ENCODE assay signal across 14 mouse cellular contexts in genomic region chr2:17698161-17699087, GRCm38 (mm10). TPM values are rescaled to one million over a fixed set of nuclear protein-coding genes. Genes with fewer than 3 reads are reported as not detected.
DNase-seq lines count a peak whose midpoint lies in the region; ATAC-seq lines count a peak whose summit lies in the region.
"Had no signal": no experiment of that assay in that cellular context is flagged by ENCODE, and none has a peak within 500 bp of the region (broad histone marks: within the 10 kb centered on the region; RNA-seq: fewer than 3 reads in every experiment).

No protein-coding gene starts in this region.

- H3K36me3 ChIP-seq in embryonic facial prominence, embryonic 11.5 days (replicated peaks; ENCODE audit: control insufficient read depth, insufficient read depth, low read depth, low read length) = no peaks in the 10 kb centered on the region
- H3K36me3 ChIP-seq in embryonic facial prominence, embryonic 10.5 days (replicated peaks) = no peaks in the 10 kb centered on the region
- H3K36me3 ChIP-seq in embryonic facial prominence, embryonic 14.5 days (ENCODE audit: control insufficient read depth, insufficient read depth, low read length) = no peaks in the 10 kb centered on the region
- no peaks in the 10 kb centered on the region for H3K36me3 ChIP-seq in neural tube, embryonic 15.5 days
- H3K36me3 ChIP-seq: limb, embryonic 10.5 days; liver, embryonic 15.5 days had no signal

- no peaks in the 10 kb centered on the region for H3K27me3 ChIP-seq in embryonic facial prominence, embryonic 11.5 days (ENCODE audit: control insufficient read depth, insufficient read depth, low read length)
- no peaks in the 10 kb centered on the region for H3K27me3 ChIP-seq in embryonic facial prominence, embryonic 10.5 days (replicated peaks; ENCODE audit: low read depth, poor library complexity, severe bottlenecking)
- no peaks in the 10 kb centered on the region for H3K27me3 ChIP-seq in embryonic facial prominence, embryonic 14.5 days (replicated peaks; ENCODE audit: control insufficient read depth, insufficient read depth, low read length)
- H3K27me3 ChIP-seq in neural tube, embryonic 15.5 days (replicated peaks) = no peaks in the 10 kb centered on the region
- H3K27me3 ChIP-seq: liver, embryonic 15.5 days had no signal

- no peak overlapping the region for H3K27ac ChIP-seq in embryonic facial prominence, embryonic 11.5 days (replicated peaks; ENCODE audit: low read depth, low read length)
- H3K27ac ChIP-seq in embryonic facial prominence, embryonic 10.5 days (replicated peaks) = no peak overlapping the region
- H3K27ac ChIP-seq in embryonic facial prominence, embryonic 14.5 days (replicated peaks; ENCODE audit: low read depth, low read length) = no peak overlapping the region
- no peak overlapping the region for H3K27ac ChIP-seq in neural tube, embryonic 15.5 days (replicated peaks)
- H3K27ac ChIP-seq: limb, embryonic 10.5 days; liver, embryonic 15.5 days had no signal

- no peak overlapping the region for H3K4me3 ChIP-seq in embryonic facial prominence, embryonic 11.5 days (ENCODE audit: low read depth, low read length)
- no peak overlapping the region for H3K4me3 ChIP-seq in embryonic facial prominence, embryonic 10.5 days
- no peak overlapping the region for H3K4me3 ChIP-seq in embryonic facial prominence, embryonic 14.5 days (ENCODE audit: low read depth, low read length)
- H3K4me3 ChIP-seq in neural tube, embryonic 15.5 days (replicated peaks) = no peak overlapping the region
- H3K4me3 ChIP-seq: limb, embryonic 10.5 days; liver, embryonic 15.5 days had no signal

- WGBS in embryonic facial prominence, embryonic 11.5 days = 29% methylated on average over 4 of the region's 4 CpGs
- WGBS in embryonic facial prominence, embryonic 10.5 days = 43% methylated on average over 4 of the region's 4 CpGs
- 40% methylated on average over 4 of the region's 4 CpGs for WGBS in embryonic facial prominence, embryonic 14.5 days
- WGBS in neural tube, embryonic 15.5 days = 41% methylated on average over 4 of the region's 4 CpGs

- H3K4me1 ChIP-seq in embryonic facial prominence, embryonic 11.5 days (ENCODE audit: control insufficient read depth, insufficient read depth, low read length) = no peaks in the 10 kb centered on the region
- peaks cover 34% of the 10 kb centered on the region for H3K4me1 ChIP-seq in embryonic facial prominence, embryonic 10.5 days
- 0 out of 2 replicates have a peak, but pooled peaks cover 3% of the 10 kb centered on the region for H3K4me1 ChIP-seq in embryonic facial prominence, embryonic 14.5 days (ENCODE audit: control insufficient read depth, insufficient read depth, low read length)
- peaks cover 12% of the 10 kb centered on the region for H3K4me1 ChIP-seq in neural tube, embryonic 15.5 days
- H3K4me1 ChIP-seq: liver, embryonic 15.5 days had no signal

- no peak for DNase-seq in embryonic facial prominence, embryonic 11.5 days (ENCODE audit: low spot score)
- DNase-seq in embryonic facial prominence, embryonic 10.5 days (ENCODE audit: low spot score) = no peak
- DNase-seq in embryonic facial prominence, embryonic 14.5 days (ENCODE audit: low spot score) = peak; percentile 34
- DNase-seq in induced T-regulatory cell, adult 2 months (ENCODE audit: low read depth) = peak; percentile 73
- no peak for DNase-seq in gastrocnemius, postnatal 25 days
- no peak for DNase-seq in frontal cortex, postnatal 14 days (ENCODE audit: low spot score in 2 of 2)
- no peak for DNase-seq in liver
- DNase-seq: cerebellum, adult 9-10 months; heart, postnatal 36 days; kidney, adult 9 months; lung, postnatal 36 days had no signal

- ATAC-seq in embryonic facial prominence, embryonic 11.5 days (replicated peaks; ENCODE audit: insufficient number of reproducible peaks, low FRiP score, low TSS enrichment, low read depth) = 0 out of 2 replicates have a peak, but pooled peaks have one; percentile 34
- peak; percentile 50; the same call in 1 of the 2 replicates for ATAC-seq in embryonic facial prominence, embryonic 14.5 days (ENCODE audit: low read depth)
- peak; percentile 50 for ATAC-seq in neural tube, embryonic 15.5 days (ENCODE audit: low FRiP score)

- no peak overlapping the region for H3K4me2 ChIP-seq in embryonic facial prominence, embryonic 11.5 days (ENCODE audit: low read depth, low read length)
- no peak overlapping the region for H3K4me2 ChIP-seq in embryonic facial prominence, embryonic 14.5 days (ENCODE audit: low read depth, low read length)
- no peak overlapping the region for H3K4me2 ChIP-seq in neural tube, embryonic 15.5 days
- H3K4me2 ChIP-seq: liver, embryonic 15.5 days had no signal

- H3K9ac ChIP-seq in embryonic facial prominence, embryonic 11.5 days (replicated peaks; ENCODE audit: low read length) = no peak overlapping the region
- no peak overlapping the region for H3K9ac ChIP-seq in embryonic facial prominence, embryonic 14.5 days (ENCODE audit: low read depth, low read length)
- no peak overlapping the region for H3K9ac ChIP-seq in neural tube, embryonic 15.5 days (replicated peaks)
- H3K9ac ChIP-seq: liver, embryonic 15.5 days had no signal

- no peaks in the 10 kb centered on the region for H3K9me3 ChIP-seq in embryonic facial prominence, embryonic 11.5 days (replicated peaks; ENCODE audit: control insufficient read depth, low read length)
- no peaks in the 10 kb centered on the region for H3K9me3 ChIP-seq in embryonic facial prominence, embryonic 10.5 days
- no peaks in the 10 kb centered on the region for H3K9me3 ChIP-seq in embryonic facial prominence, embryonic 14.5 days (ENCODE audit: control insufficient read depth, low read length)
- H3K9me3 ChIP-seq in neural tube, embryonic 15.5 days (replicated peaks) = no peaks in the 10 kb centered on the region
- H3K9me3 ChIP-seq: limb, embryonic 10.5 days; liver, embryonic 15.5 days had no signal

RNA-seq across cellular contexts. Expression of gene Nebl, which starts 32.8 kb away (rescaled TPM):
- polyA plus RNA-seq in embryonic facial prominence, embryonic 11.5 days (2014; fragmentation: Nextera tagmentation; extraction: Ambion mirVana) = 8.6 and 8.9 TPM in 2 replicates
- polyA plus RNA-seq in embryonic facial prominence, embryonic 10.5 days (2016; fragmentation: Nextera tagmentation; extraction: Ambion mirVana) = 6.6 and 6.7 TPM in 2 replicates
- 9.4 and 12.2 TPM in 2 replicates for polyA plus RNA-seq in embryonic facial prominence, embryonic 14.5 days (2014; fragmentation: Nextera tagmentation; extraction: Ambion mirVana)
- 13.7 and 14.3 TPM in 2 replicates for polyA plus RNA-seq in neural tube, embryonic 15.5 days (2015; fragmentation: Nextera tagmentation; extraction: Ambion mirVana)
- under 1 TPM; 0.91 to 0.95 TPM for total RNA-seq in gastrocnemius, postnatal 25 days (2021)

Comparison
In these comparisons a context has a peak if more than half of its experiments do, and no peak if none do; other contexts are left out.
1. DNase-seq: peak in embryonic facial prominence, embryonic 14.5 days (single experiment) and induced T-regulatory cell, adult 2 months (single experiment); none in embryonic facial prominence, embryonic 11.5 days (single experiment), embryonic facial prominence, embryonic 10.5 days (single experiment), gastrocnemius, postnatal 25 days (single experiment), frontal cortex, postnatal 14 days (0 of 2) and liver (single experiment).
2. Peak in every context shown above with its lines, with median percentiles within 50 percentile points of each other: ATAC-seq.